Mouse (Mus musculus) bone marrow macrophage, adult 2 months (primary cell): ENCODE measurements at regions not wholly inside any gene's neighbourhood (a gene's known extent, or its start where the extent isn't known, plus 50 kb on each side); places are given as distances from the start of the nearest gene placed in this dataset.

ENCODE experiments used
- H3K27ac ChIP-seq: 2 replicates; pipeline ENCODE4 v1.5.1; 2012; ENCODE audit warnings: low read depth, low read length; ENCODE audit not compliant: insufficient read depth
- H3K4me1 ChIP-seq: 2 replicates; pipeline ENCODE4 v1.6.1; 2012; ENCODE audit warnings: low read length; ENCODE audit not compliant: control insufficient read depth, insufficient read depth
- H3K4me3 ChIP-seq: 2 replicates; pipeline ENCODE4 v1.5.1; 2012; ENCODE audit warnings: mild to moderate bottlenecking, low read length, moderate library complexity; ENCODE audit not compliant: insufficient read depth
- CTCF ChIP-seq: IDR thresholded peaks from 2 replicates; pipeline ENCODE4 v1.5.1; 2012; ENCODE audit warnings: low read depth, mild to moderate bottlenecking, low read length, moderate library complexity
- POLR2A ChIP-seq: IDR thresholded peaks from 2 replicates; pipeline ENCODE4 v1.6.1; 2012; ENCODE audit warnings: mild to moderate bottlenecking, low read depth, low read length, borderline replicate concordance

DNA sequence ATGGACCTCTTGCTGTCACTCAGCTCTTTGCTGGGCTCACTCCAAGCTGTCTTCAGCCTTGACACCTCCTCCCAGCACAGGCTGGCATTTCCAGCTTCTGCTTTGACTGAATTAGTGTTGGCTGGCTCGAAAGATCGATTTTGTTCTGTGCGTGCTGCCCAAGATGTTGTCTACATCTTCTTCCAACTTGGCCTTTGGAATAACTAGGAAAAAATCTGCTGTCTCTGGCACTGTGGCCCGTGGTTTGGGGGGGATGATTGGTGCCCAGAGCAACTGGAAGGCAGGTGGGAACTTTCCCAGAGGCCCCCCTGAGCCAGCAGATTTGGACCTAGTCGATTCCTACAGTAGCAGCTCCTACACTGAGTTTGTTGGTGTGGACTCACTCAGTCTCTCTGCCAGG, 76.9 kb downstream of the Psmg1 start:
- no peak overlapping the region for H3K4me3 ChIP-seq
- no peak for TF ChIP-seq CTCF
- H3K4me1 ChIP-seq, result no peaks in the 10 kb centered on the region
- no peak overlapping the region for H3K27ac ChIP-seq

DNA sequence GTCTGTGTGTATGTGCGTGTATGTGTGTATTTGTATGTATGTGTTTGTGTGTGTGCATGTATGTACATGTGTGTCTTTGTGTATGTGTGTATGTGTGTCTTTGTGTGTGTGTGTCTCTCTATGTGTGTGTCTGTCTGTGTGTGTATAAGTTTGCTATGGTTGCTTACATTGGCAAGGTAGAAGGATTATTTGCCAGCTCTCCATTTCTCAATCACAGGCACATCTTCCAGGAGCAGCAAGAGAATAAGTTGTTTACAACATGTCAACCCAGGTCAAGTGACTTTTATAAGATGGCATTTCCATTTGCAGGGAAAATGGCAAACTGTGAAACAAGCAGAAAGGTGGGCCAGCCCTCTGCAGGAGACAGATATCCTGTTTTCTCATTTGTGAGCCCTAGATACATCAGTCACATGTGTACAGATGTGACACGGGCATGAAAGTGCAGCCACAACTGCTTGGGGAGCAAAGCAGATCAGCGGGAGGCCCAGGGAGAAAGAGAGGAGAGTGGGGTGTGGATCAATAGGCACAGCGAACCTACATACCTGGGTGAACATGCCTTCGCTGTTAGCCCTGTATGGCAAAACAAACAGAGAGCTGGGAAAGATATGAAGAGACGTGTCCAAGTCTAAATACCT, 86.1 kb downstream of the Psmg1 start:
- Histone ChIP-seq H3K4me3 (no peak overlapping the region), H3K4me1 (peaks cover 30% of the 10 kb centered on the region), H3K27ac (no peak overlapping the region)
- TF ChIP-seq POLR2A, result no peak
- no peak for TF ChIP-seq CTCF

DNA sequence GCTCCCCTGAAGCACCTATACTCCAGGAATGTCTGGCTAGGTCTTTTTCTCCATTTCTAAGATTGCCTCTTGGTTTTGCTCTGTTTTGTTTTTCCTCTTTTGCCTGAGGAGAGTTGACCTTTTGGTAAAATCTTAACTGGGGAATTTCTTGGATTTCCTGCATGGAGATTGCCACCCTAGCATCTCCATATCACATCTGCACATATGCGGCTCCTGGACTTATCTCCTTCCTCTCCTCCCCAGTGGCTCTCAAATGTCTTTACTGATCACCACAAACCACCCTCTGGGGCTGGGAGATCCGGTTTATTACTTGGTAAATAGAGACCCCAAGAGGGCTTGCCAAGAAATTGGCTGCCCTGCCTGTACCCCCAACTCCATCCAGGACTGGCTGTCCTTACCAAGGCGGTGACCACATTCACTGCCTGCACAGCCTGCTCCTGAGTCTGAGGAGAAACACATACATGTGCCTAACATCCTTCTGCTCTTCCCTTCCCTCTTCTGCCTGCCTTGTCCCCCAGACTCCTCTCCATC, 87.3 kb downstream of the Psmg1 start:
- H3K27ac ChIP-seq, result no peak overlapping the region
- H3K4me1 ChIP-seq, result peaks cover 39% of the 10 kb centered on the region
- TF ChIP-seq CTCF (no peak), POLR2A (no peak)
- no peak overlapping the region for H3K4me3 ChIP-seq

DNA sequence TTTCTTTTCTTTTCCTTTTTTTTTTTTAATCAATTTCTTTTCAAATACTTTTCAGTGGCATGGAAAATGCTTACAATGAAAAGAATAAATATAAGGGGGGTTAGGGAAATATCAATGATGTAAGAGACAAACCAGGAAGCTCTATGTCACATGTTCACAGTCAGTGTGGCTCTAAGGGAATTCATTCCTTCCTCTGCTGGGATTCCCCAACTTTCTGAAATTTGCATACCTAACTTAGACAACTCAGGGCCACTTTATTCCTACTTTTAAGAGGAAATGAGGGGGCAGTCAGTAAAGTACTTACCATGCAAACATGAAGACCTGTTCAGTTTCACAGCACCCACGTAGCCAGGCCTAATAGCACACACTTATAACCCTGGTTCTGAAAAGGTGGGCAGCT, 88.6 kb downstream of the Psmg1 start:
- H3K4me3 ChIP-seq, result no peak overlapping the region
- TF ChIP-seq POLR2A (no peak), CTCF (no peak)
- H3K4me1 ChIP-seq, result peaks cover 48% of the 10 kb centered on the region
- no peak overlapping the region for H3K27ac ChIP-seq

DNA sequence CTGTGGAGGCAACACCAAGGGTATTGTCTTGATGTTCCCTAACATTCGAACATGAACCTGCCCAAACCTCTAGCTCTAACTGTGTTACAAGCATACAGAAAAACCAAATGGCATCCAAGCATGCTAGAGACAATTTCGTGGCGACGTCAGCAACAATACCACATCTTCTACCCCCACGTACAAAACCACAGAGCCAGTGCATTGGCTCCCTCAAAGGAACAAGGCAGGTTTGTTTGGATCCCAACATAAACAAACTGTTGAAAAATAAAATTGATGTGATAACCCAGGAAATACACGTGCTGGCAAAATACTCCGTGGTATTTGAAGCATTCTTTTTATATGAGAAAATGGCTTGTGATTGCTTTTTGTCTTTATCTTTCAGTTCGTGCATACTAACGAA, 89.4 kb downstream of the Psmg1 start:
- Histone ChIP-seq H3K4me3 (no peak overlapping the region), H3K27ac (no peak overlapping the region), H3K4me1 (peaks cover 48% of the 10 kb centered on the region)
- TF ChIP-seq POLR2A (no peak), CTCF (no peak)

DNA sequence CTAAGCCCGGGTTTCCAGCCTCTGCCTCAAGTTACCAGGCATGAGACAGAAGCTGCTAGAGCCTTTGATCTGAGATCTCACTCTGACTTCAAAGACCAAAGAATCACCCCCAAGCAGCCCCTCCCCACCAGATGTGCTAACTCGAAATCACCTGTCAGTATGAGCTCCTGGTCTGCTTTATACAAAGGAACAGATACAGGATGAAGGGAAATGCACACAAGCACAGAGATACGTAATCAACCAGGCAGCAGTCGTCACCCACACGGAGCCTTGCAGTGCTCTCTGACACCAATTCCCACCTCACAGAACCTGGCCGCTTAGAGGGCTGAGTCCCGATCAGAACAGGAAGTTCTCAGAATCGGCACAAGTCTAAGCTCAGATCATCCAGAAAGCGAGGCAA, 90.6 kb downstream of the Psmg1 start:
- Histone ChIP-seq H3K4me3 (no peak overlapping the region), H3K27ac (no peak overlapping the region), H3K4me1 (peaks cover 48% of the 10 kb centered on the region)
- TF ChIP-seq CTCF, result no peak
- TF ChIP-seq POLR2A, result no peak

DNA sequence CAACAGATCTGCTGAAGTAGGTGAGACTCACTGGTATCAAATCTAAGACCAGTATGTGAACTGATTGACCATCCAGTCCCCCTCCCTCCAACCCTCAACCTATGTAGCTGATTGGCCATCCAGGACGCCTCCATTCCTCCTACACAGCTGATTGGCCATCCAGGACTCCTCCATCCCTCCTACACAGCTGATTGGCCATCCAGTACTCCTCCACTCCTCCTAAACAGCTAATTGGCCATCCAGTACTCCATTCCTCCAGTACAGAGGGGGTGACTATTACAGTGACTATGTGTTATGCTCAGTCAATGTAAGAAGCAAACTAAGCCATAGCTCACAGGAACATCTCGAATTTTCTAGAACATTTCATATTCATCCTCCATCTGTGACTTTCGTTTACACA, 91.1 kb downstream of the Psmg1 start:
- Histone ChIP-seq H3K4me1 (peaks cover 48% of the 10 kb centered on the region), H3K27ac (no peak overlapping the region), H3K4me3 (no peak overlapping the region)
- TF ChIP-seq POLR2A (no peak), CTCF (no peak)

DNA sequence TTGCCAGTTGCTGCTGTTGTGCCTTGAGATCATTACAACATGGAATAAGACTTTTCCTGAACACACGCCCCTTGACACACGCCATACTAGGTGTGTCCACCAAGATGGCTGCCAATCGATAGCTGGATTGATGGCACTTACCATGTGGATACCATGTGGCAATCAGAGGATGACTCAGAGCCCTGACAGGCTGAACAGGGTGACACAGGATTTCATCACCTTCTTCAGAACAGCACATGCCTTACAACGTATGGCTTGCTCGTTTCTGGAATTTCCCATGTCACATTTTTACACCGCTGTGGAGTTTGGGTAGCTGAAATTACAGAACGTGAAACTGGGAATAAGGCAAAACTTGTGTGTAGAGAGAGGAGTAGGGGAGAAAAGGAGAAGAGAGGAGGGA, 92.9 kb downstream of the Psmg1 start:
- H3K4me3 ChIP-seq, result no peak overlapping the region
- peaks cover 43% of the 10 kb centered on the region for H3K4me1 ChIP-seq
- no peak overlapping the region for H3K27ac ChIP-seq
- no peak for TF ChIP-seq CTCF
- TF ChIP-seq POLR2A, result no peak

DNA sequence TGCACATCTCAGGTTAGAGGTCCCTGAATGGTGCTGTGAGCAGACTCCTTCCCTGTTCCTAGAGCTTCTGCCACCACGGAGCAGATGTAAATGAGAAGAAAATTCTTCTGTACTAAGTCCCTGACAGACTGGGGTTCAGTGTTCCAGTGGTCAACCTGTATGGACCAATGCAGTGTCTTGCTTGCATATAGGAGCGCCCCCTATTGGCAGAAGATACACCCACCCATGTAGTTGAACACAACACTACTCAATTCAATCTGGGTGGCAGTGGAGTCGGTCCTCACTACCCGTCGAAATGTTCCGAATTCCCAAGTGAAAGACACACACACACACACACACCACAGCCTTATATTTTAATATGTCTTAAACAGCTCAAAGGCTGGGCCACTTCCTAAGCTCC, 94.6 kb downstream of the Psmg1 start:
- no peak overlapping the region for H3K27ac ChIP-seq
- TF ChIP-seq CTCF, result no peak
- no peak for TF ChIP-seq POLR2A
- peaks cover 28% of the 10 kb centered on the region for H3K4me1 ChIP-seq
- H3K4me3 ChIP-seq, result no peak overlapping the region

DNA sequence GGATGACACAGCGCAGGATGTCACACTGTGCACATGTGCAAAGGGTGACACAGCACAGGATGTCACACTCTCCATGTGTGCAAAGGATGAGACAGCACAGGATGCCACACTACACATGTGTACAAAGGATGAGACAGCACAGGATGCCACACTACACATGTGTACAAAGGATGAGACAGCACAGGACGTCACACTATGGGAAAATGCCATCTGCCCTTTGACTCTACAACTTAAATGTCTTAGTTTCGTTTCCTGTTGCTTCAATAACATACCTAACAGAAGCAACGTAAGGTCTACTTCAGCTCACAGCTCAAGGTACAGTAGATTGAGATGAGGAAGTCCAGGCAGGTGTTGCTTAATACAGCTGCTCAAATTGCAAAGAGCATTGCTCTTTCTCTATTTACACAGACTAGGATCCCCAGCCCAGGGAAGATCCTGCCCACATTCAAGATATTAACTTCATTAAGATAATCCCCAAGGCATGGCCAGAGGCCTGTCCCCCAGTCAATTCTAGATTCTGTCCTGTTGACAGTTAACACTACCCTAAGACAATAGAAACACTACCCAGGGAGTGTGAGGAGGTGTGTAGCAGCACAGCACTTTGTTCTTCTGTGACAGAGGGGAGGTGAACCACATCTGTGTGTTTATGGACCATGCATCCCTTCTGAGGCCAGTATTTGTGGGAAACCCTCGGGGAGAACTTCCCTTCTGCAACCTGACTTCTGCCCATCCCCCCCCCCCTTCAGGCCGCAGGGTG, 97.0 kb downstream of the Psmg1 start:
- peaks cover 15% of the 10 kb centered on the region for H3K4me1 ChIP-seq
- H3K4me3 ChIP-seq, result no peak overlapping the region
- TF ChIP-seq POLR2A, result no peak
- no peak for TF ChIP-seq CTCF
- no peak overlapping the region for H3K27ac ChIP-seq
